Mouse (Mus musculus) CH12.LX (cell line): Measurements from ENCODE around the gene Bicdl1. TPM values are rescaled to one million over a fixed set of nuclear protein-coding genes. Genes with fewer than 3 reads are reported as not detected.

Source experiments
- DNase-seq: peaks from one replicate; pipeline ENCODE4 v3.0.0-alpha.2; 2013; ENCODE audit errors: extremely low read depth
- H3K27ac ChIP-seq: 2 replicates; pipeline ENCODE4 v1.5.1; 2012; ENCODE audit warnings: low read depth, mild to moderate bottlenecking, control low read depth, moderate library complexity; ENCODE audit not compliant: insufficient read depth
- H3K27me3 ChIP-seq: replicated peaks from 2 replicates; pipeline ENCODE3; 2012; ENCODE audit warnings: inconsistent platforms
- H3K36me3 ChIP-seq, 2 experiments: replicated peaks in 1 of 2; 2 replicates each; pipeline versions ENCODE3 to v1.6.1; 2012; ENCODE audit warnings: inconsistent platforms in 1 of 2, low read length in 1 of 2, mild to moderate bottlenecking in 1 of 2, mixed read lengths in 1 of 2, moderate library complexity in 1 of 2; ENCODE audit not compliant: control insufficient read depth in 1 of 2, insufficient read depth in 1 of 2
- H3K4me1 ChIP-seq, 2 experiments: 2 replicates each; pipeline ENCODE4 v1.6.1; 2012; ENCODE audit warnings: inconsistent platforms in 1 of 2, moderate library complexity in 1 of 2; ENCODE audit not compliant: insufficient read depth in 2 of 2, control insufficient read depth in 1 of 2
- H3K4me2 ChIP-seq: 2 replicates; pipeline ENCODE4 v1.6.1; 2012; ENCODE audit warnings: low read depth, mild to moderate bottlenecking, control low read depth; ENCODE audit not compliant: poor library complexity, insufficient read depth, severe bottlenecking
- H3K4me3 ChIP-seq, 3 experiments: fragments of 150-350 bp in 1 of 3; sonication (generic) in 1 of 3; replicated peaks in 1 of 3; 2 replicates each; pipeline versions ENCODE3 to v1.5.1; 2011 to 2012; ENCODE audit warnings: low read depth in 2 of 3, low read length in 2 of 3, mild to moderate bottlenecking in 2 of 3, moderate library complexity in 2 of 3, control low read depth in 1 of 3, improper control_type of control experiment in 1 of 3, inconsistent platforms in 1 of 3, mixed read lengths in 1 of 3; ENCODE audit not compliant: poor library complexity in 1 of 3
- H3K79me2 ChIP-seq: replicated peaks from 2 replicates; pipeline ENCODE4 v1.6.1; 2012; ENCODE audit warnings: mild to moderate bottlenecking, moderate library complexity; ENCODE audit not compliant: control insufficient read depth, poor library complexity, insufficient read depth, severe bottlenecking; ENCODE audit errors: extremely low read depth
- H3K9ac ChIP-seq: 2 replicates; pipeline ENCODE4 v1.6.1; 2012; ENCODE audit warnings: low read depth, mild to moderate bottlenecking, control low read depth, moderate library complexity; ENCODE audit not compliant: insufficient read depth
- H3K9me3 ChIP-seq: replicated peaks from 2 replicates; pipeline ENCODE3; 2012; ENCODE audit warnings: low read length, inconsistent platforms, mixed read lengths
- BHLHE40 ChIP-seq: IDR thresholded peaks from 2 replicates; pipeline ENCODE4 v1.6.1; 2011; ENCODE audit warnings: mild to moderate bottlenecking, low read depth, low read length, improper control_type of control experiment
- CHD1 ChIP-seq: IDR thresholded peaks from 2 replicates; pipeline ENCODE4 v1.6.1; 2012; ENCODE audit warnings: low read depth, low read length, improper control_type of control experiment, inconsistent platforms
- CHD2 ChIP-seq: IDR thresholded peaks from 2 replicates; pipeline ENCODE4 v1.6.1; 2011; ENCODE audit warnings: low read length, improper control_type of control experiment
- CTCF ChIP-seq, 2 experiments: IDR thresholded peaks in 1 of 2; conservative IDR thresholded peaks in 1 of 2; 2 replicates each; pipeline ENCODE4 v1.5.1; 2011 to 2012; ENCODE audit warnings: low read depth in 2 of 2, low read length in 2 of 2, improper control_type of control experiment in 1 of 2, inconsistent platforms in 1 of 2, mild to moderate bottlenecking in 1 of 2, moderate library complexity in 1 of 2
- E2F4 ChIP-seq: IDR thresholded peaks from 2 replicates; pipeline ENCODE4 v1.6.1; 2011; ENCODE audit warnings: low read depth, low read length, improper control_type of control experiment; ENCODE audit not compliant: insufficient replicate concordance
- ELF1 ChIP-seq: IDR thresholded peaks from 2 replicates; pipeline ENCODE4 v1.6.1; 2014; ENCODE audit warnings: low read depth, mild to moderate bottlenecking, inconsistent platforms, low read length, improper control_type of control experiment
- EP300 ChIP-seq: IDR thresholded peaks from 2 replicates; pipeline ENCODE4 v1.6.1; 2011; ENCODE audit warnings: low read length, improper control_type of control experiment
- ETS1 ChIP-seq: conservative IDR thresholded peaks from 2 replicates; pipeline ENCODE4 v1.6.1; 2012; ENCODE audit warnings: low read depth, mild to moderate bottlenecking, inconsistent platforms, low read length, improper control_type of control experiment, moderate library complexity
- GABPA ChIP-seq: IDR thresholded peaks from 2 replicates; pipeline ENCODE4 v1.6.1; 2012; ENCODE audit warnings: low read depth, low read length, improper control_type of control experiment, inconsistent platforms; ENCODE audit not compliant: insufficient replicate concordance
- HCFC1 ChIP-seq: IDR thresholded peaks from 2 replicates; pipeline ENCODE4 v1.6.1; 2012; ENCODE audit warnings: low read depth, mild to moderate bottlenecking, inconsistent platforms, low read length, improper control_type of control experiment
- IRF4 ChIP-seq: IDR thresholded peaks from 2 replicates; pipeline ENCODE4 v1.6.1; 2014; ENCODE audit warnings: low read depth, mild to moderate bottlenecking, inconsistent platforms, low read length, improper control_type of control experiment
- JUN ChIP-seq: IDR thresholded peaks from 2 replicates; pipeline ENCODE4 v1.6.1; 2011; ENCODE audit warnings: low read depth, mild to moderate bottlenecking, low read length, improper control_type of control experiment, moderate library complexity; ENCODE audit not compliant: insufficient read depth
- JUND ChIP-seq: conservative IDR thresholded peaks from 2 replicates; pipeline ENCODE4 v1.6.1; 2011; ENCODE audit warnings: low read depth, low read length, improper control_type of control experiment
- KAT2A ChIP-seq: IDR thresholded peaks from 2 replicates; pipeline ENCODE4 v1.6.1; 2012; ENCODE audit warnings: low read length, improper control_type of control experiment, inconsistent platforms; ENCODE audit not compliant: insufficient replicate concordance
- MAFK ChIP-seq: IDR thresholded peaks from 2 replicates; pipeline ENCODE4 v1.6.1; 2011; ENCODE audit warnings: low read length, improper control_type of control experiment; ENCODE audit not compliant: insufficient replicate concordance
- MAX ChIP-seq: IDR thresholded peaks from 2 replicates; pipeline ENCODE4 v1.6.1; 2011; ENCODE audit warnings: low read length, improper control_type of control experiment
- MAZ ChIP-seq: IDR thresholded peaks from 2 replicates; pipeline ENCODE4 v1.6.1; 2012; ENCODE audit warnings: low read depth, mild to moderate bottlenecking, inconsistent platforms, low read length, improper control_type of control experiment, moderate library complexity
- MEF2A ChIP-seq: IDR thresholded peaks from 2 replicates; pipeline ENCODE4 v1.6.1; 2014; ENCODE audit warnings: low read depth, mild to moderate bottlenecking, inconsistent platforms, low read length, improper control_type of control experiment, borderline replicate concordance
- MXI1 ChIP-seq: IDR thresholded peaks from 2 replicates; pipeline ENCODE4 v1.6.1; 2011; ENCODE audit warnings: mild to moderate bottlenecking, low read depth, low read length, improper control_type of control experiment
- MYC ChIP-seq: IDR thresholded peaks from 2 replicates; pipeline ENCODE4 v1.6.1; 2011; ENCODE audit warnings: low read depth, mild to moderate bottlenecking, improper control_type of control experiment, low read length
- NELFE ChIP-seq: IDR thresholded peaks from 2 replicates; pipeline ENCODE4 v1.6.1; 2011; ENCODE audit warnings: low read depth, low read length, improper control_type of control experiment
- NRF1 ChIP-seq: IDR thresholded peaks from 2 replicates; pipeline ENCODE4 v1.6.1; 2014; ENCODE audit warnings: low read depth, mild to moderate bottlenecking, inconsistent platforms, low read length, improper control_type of control experiment, moderate library complexity
- PAX5 ChIP-seq: IDR thresholded peaks from 2 replicates; pipeline ENCODE4 v1.6.1; 2012; ENCODE audit warnings: low read length, inconsistent platforms, mixed read lengths
- POLR2A ChIP-seq: IDR thresholded peaks from 2 replicates; pipeline ENCODE4 v1.6.1; 2011; ENCODE audit warnings: low read depth, mild to moderate bottlenecking, improper control_type of control experiment, low read length
- POLR2AphosphoS2 ChIP-seq: IDR thresholded peaks from 2 replicates; pipeline ENCODE4 v1.6.1; 2011; ENCODE audit warnings: low read depth, low read length, improper control_type of control experiment
- RAD21 ChIP-seq: IDR thresholded peaks from 2 replicates; pipeline ENCODE4 v1.6.1; 2011; ENCODE audit warnings: low read depth, mild to moderate bottlenecking, low read length, improper control_type of control experiment, moderate library complexity
- RCOR1 ChIP-seq: conservative IDR thresholded peaks from 2 replicates; pipeline ENCODE4 v1.6.1; 2012; ENCODE audit warnings: low read depth, mild to moderate bottlenecking, inconsistent platforms, low read length, improper control_type of control experiment
- SIN3A ChIP-seq: IDR thresholded peaks from 2 replicates; pipeline ENCODE4 v1.6.1; 2012; ENCODE audit warnings: low read length, improper control_type of control experiment, inconsistent platforms
- SMC3 ChIP-seq: IDR thresholded peaks from 2 replicates; pipeline ENCODE4 v1.6.1; 2011; ENCODE audit warnings: low read depth, low read length, improper control_type of control experiment
- TBP ChIP-seq: conservative IDR thresholded peaks from 2 replicates; pipeline ENCODE4 v1.6.1; 2011; ENCODE audit warnings: low read depth, low read length, improper control_type of control experiment
- TCF12 ChIP-seq: IDR thresholded peaks from 2 replicates; pipeline ENCODE4 v1.6.1; 2014; ENCODE audit warnings: low read depth, mild to moderate bottlenecking, inconsistent platforms, low read length, improper control_type of control experiment
- UBTF ChIP-seq: IDR thresholded peaks from 2 replicates; pipeline ENCODE4 v1.6.1; 2012; ENCODE audit warnings: low read depth, mild to moderate bottlenecking, inconsistent platforms, low read length, improper control_type of control experiment, moderate library complexity
- USF1 ChIP-seq: IDR thresholded peaks from 2 replicates; pipeline ENCODE4 v1.6.1; 2014; ENCODE audit warnings: low read depth, mild to moderate bottlenecking, inconsistent platforms, low read length, improper control_type of control experiment
- USF2 ChIP-seq: conservative IDR thresholded peaks from 2 replicates; pipeline ENCODE4 v1.6.1; 2011; ENCODE audit warnings: low read depth, low read length, improper control_type of control experiment
- ZC3H11A ChIP-seq: IDR thresholded peaks from 2 replicates; pipeline ENCODE4 v1.6.1; 2012; ENCODE audit warnings: low read depth, mild to moderate bottlenecking, inconsistent platforms, low read length, improper control_type of control experiment
- ZKSCAN1 ChIP-seq: IDR thresholded peaks from 2 replicates; pipeline ENCODE4 v1.6.1; 2012; ENCODE audit warnings: low read depth, inconsistent platforms, low read length, improper control_type of control experiment, borderline replicate concordance
- ZMIZ1 ChIP-seq: IDR thresholded peaks from 2 replicates; pipeline ENCODE4 v1.6.1; 2012; ENCODE audit warnings: low read depth, mild to moderate bottlenecking, inconsistent platforms, low read length, improper control_type of control experiment
- ZNF384 ChIP-seq: IDR thresholded peaks from 2 replicates; pipeline ENCODE4 v1.6.1; 2012; ENCODE audit warnings: low read depth, low read length, improper control_type of control experiment, inconsistent platforms
- dilution Hi-C: fragments of 300-500 bp; cut with MboI; formaldehyde crosslinking; loops from 2 replicates; pipeline ENCODE4 v1.14.3; 2020; ENCODE audit warnings: low sequenced_read_pairs; ENCODE audit not compliant: extremely low pct_unique_long_range_greater_than_20kb, extremely low pct_ligation_motif_present
- in situ Hi-C: fragments of 300-500 bp; cut with MboI; formaldehyde crosslinking; loops from 3 replicates; pipeline ENCODE4 v1.14.3; 2019; ENCODE audit warnings: low sequenced_read_pairs, low pct_ligation_motif_present, low pct_unique_long_range_greater_than_20kb, mixed read lengths
- polyA plus RNA-seq: library from polyadenylated mRNA; unstranded; fragments of >175 nt; gene quantifications from 2 replicates; pipeline ENCODE4 v1.2.1, GENCODE M21; 2012; ENCODE audit warnings: low read depth; ENCODE audit not compliant: insufficient read length
- total RNA-seq, 2 experiments: library from RNA; depleted of rRNA; stranded (reverse); fragments of 300-350 nt in 1 of 2; fragments of >200 nt in 1 of 2; gene quantifications; 2 replicates each; pipeline ENCODE4 v1.2.3; 2012 to 2014

The Bicdl1 gene
- total and polyA plus RNA-seq, 3 experiments, result 1.9 to 3.5 (median 2.3) TPM

GRCm38 (mm10) chr5:115652681-115653575, 78.5 kb downstream of the Bicdl1 start:
- Histone ChIP-seq H3K27me3 (no peaks in the 10 kb centered on the region), H3K4me2 (peak overlapping the region; percentile 85), H3K79me2 (no peaks in the 10 kb centered on the region), H3K4me3 (peak overlapping the region; percentile 47 to 58 (median 50)), H3K36me3 (peaks cover 5 to 33% of the 10 kb centered on the region in 2 experiments), H3K9me3 (no peaks in the 10 kb centered on the region), H3K4me1 (peaks cover 6 to 19% of the 10 kb centered on the region in 2 experiments), H3K9ac (peak overlapping the region; percentile 42), H3K27ac (no peak overlapping the region)
- dilution Hi-C loops, result no loop called here
- peak; percentile 99 for DNase-seq
- in situ Hi-C loops, result no loop called here
- TF ChIP-seq MAX, result no peak
- no peak for TF ChIP-seq KAT2A
- peak; percentile 87 for TF ChIP-seq TCF12
- no peak for TF ChIP-seq ETS1
- TF ChIP-seq ZKSCAN1, result no peak
- TF ChIP-seq ZC3H11A, result no peak
- no peak for TF ChIP-seq ZNF384
- peak; percentile 62; the same call in 1 of the 2 replicates for TF ChIP-seq TBP
- peak; percentile 92 for TF ChIP-seq NELFE
- peak; percentile 71 for TF ChIP-seq RAD21
- peak; percentile 51; the same call in 1 of the 2 replicates for TF ChIP-seq HCFC1
- TF ChIP-seq UBTF, result 0 out of 2 replicates have a peak, but pooled peaks have one; percentile 58
- peak; percentile 84 for TF ChIP-seq SMC3
- TF ChIP-seq E2F4, result no peak
- TF ChIP-seq BHLHE40, result 0 out of 2 replicates have a peak, but pooled peaks have one; percentile 6
- TF ChIP-seq ELF1, result peak; percentile 87
- TF ChIP-seq JUN, result no peak
- no peak for TF ChIP-seq POLR2AphosphoS2
- TF ChIP-seq SIN3A, result peak; percentile 95
- TF ChIP-seq NRF1, result peak; percentile 52; the same call in 1 of the 2 replicates
- TF ChIP-seq GABPA, result no peak
- TF ChIP-seq USF1, result no peak
- peak; percentile 31 to 93 for TF ChIP-seq CTCF (conservative IDR thresholded peaks at IDR 0.05 in 1 of 2, IDR thresholded peaks at IDR 0.05 in 1 of 2; ENCODE audit: low read depth in 2 of 2, low read length in 2 of 2)
- TF ChIP-seq MEF2A, result 0 out of 2 replicates have a peak, but pooled peaks have one; percentile 11
- no peak for TF ChIP-seq USF2
- no peak for TF ChIP-seq EP300
- peak; percentile 52; the same call in 1 of the 2 replicates for TF ChIP-seq IRF4
- no peak for TF ChIP-seq RCOR1
- TF ChIP-seq JUND, result no peak
- TF ChIP-seq MYC, result 0 out of 2 replicates have a peak, but pooled peaks have one; percentile 27
- TF ChIP-seq PAX5, result no peak
- TF ChIP-seq POLR2A, result peak; percentile 94
- no peak; the same call in 1 of the 2 replicates for TF ChIP-seq CHD1
- no peak for TF ChIP-seq MAZ
- no peak for TF ChIP-seq CHD2
- peak; percentile 89 for TF ChIP-seq ZMIZ1
- peak; percentile 93 for TF ChIP-seq MAFK
- peak; percentile 91; the same call in 1 of the 2 replicates for TF ChIP-seq MXI1
